Mouse (Mus musculus): ENCODE measurements around the gene Ncoa3.
"Not testable (repeated sequence)": the region's sequence is repeated elsewhere in the genome, so short reads cannot be mapped to it uniquely, and the experiment has no call there.

The Ncoa3 gene

DNA sequence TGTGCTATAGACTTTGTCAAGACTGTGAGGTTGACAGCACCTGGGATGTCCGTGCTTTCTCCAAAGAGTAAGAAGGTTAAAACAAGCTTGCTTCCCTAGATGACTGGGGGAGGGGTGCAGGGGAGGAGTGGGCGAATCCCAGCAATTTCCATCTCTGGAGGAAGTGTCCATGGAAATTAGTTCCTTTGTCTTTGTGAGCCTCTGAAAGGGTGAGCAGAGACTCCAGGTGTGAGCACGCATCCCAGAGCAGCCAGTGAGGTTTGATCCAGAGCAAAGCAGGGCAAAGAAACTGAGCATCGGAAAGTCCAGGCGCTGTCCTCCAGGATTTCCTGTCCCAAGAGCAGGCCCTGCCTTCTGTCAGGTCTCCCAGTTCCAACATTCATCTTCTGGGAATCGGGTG, 81.9 kb downstream of the Ncoa3 start:
- no peak for DNase-seq (ENCODE audit: low read depth, low spot score)

DNA sequence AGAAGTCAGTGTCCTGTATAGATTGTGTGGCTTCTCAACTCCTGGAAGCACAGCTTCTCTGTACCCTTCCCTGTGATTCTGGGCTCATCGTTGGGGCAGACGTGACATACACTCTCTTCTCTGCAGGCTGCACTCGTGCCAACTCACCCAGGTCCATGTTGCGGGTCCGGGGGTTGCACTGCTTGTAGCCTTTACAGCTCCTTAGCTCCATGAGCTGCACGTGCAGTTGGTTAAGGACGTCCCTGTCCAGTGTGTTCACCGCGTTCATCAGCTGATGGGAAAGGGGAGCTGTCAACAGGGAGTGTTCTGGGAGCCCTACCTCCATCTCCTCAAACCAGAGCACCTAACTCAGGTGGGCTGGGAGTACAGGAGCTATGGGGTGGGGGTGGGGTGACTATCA, 84.9 kb downstream of the Ncoa3 start:
- no peak for DNase-seq (ENCODE audit: low read depth, low spot score)

DNA sequence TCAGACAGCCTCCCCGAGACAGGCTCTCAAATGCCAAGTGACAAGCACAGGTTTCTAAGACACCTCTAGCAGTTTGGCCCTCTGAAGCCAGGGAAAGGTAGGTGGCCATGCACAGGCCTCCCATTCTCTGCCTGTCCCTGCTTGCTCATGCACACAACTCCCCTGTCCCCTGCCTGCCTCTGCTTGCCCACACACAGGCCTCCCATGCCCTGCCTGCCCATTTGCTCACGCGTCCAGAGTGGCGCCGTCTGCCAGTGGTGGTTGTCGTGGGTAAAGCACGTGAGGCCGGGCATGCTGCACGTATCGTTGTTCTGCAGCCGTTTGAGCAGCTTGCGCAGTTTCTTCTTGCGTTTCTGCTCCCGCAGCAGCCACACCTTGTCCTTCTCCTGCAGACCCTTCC, 86.8 kb downstream of the Ncoa3 start:
- DNase-seq (ENCODE audit: low read depth, low spot score) = no peak

- DNase-seq (ENCODE audit: low read depth, low spot score) = peak; percentile 40
Measured at GRCm38 (mm10) chr2:166079961-166080885, 87.8 kb downstream of the Ncoa3 start.

GRCm38 (mm10) chr2:166080967-166081750, 88.7 kb downstream of the Ncoa3 start:
- peak; percentile 33 for DNase-seq (ENCODE audit: low read depth, low spot score)

DNA sequence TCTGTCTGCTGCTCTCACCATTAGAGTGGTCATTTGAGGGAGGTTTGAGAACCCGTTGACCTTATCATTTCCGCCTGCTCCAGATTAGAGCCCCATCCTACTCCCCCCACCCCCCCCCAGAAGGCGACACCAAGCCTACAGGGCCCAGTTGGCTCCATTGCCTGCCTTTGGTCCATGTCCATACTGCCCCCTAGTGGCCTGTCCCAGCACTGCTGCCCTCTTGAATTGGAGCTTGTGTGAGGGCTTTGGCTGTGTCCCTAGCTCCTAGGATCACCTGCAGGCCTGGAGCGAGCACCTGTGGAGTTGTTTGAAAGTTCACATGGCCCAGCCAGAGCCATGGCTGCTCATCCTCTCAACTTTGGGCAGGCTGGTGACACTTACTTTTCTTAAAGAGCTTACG, 89.8 kb downstream of the Ncoa3 start:
- DNase-seq (ENCODE audit: low read depth, low spot score) = peak; percentile 81

- no peak for DNase-seq (ENCODE audit: low read depth, low spot score)
Measured at GRCm38 (mm10) chr2:166082661-166083060, 90.2 kb downstream of the Ncoa3 start.

DNA sequence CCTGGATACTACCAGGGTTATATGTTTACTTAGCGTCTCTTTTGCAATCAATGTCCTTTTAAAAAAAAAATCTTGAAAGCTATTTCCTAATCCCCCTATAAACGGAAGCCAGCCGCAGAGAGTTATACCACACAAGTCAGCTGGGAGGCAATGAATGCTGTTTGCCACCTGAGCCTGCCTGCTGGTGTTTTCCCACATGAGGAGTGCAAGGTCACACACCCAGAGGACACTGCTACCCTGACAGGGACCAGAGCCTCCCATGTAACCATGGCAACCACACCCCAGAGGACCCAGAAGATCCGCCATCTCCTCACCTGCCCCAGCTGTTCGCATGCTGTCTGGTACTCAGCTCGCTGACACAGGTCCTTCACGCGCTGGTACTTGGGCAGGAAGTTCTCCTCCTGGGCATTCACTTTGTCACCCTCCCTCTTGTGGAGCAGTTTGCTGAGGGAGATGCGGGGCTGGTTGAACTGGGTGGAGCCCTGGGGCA, 91.2 kb downstream of the Ncoa3 start:
- no peak for DNase-seq (ENCODE audit: low read depth, low spot score)

- no peak for DNase-seq (ENCODE audit: low read depth, low spot score)
Measured at GRCm38 (mm10) chr2:166084111-166084510, 91.7 kb downstream of the Ncoa3 start.

DNA sequence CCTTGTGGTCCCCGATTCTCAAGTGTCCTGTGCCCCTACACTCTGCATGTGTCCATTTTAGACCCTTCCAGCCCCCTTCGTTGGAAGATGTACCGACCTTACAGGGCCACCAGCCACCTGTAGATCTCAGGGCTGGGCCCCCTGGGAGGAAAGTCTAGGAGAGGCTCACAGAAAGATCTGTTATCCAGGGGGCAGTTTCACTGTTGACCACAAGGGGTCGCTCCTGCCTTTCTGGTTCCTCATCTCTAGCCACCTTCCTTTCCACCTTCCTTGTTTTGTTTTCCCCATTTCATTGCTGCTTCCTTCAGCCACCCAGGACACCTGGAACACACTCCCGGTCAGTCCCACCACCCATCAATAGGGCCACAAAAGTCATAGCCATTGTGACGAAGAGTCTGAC, 92.5 kb downstream of the Ncoa3 start:
- DNase-seq (ENCODE audit: low read depth, low spot score) = not testable (repeated sequence)

DNA sequence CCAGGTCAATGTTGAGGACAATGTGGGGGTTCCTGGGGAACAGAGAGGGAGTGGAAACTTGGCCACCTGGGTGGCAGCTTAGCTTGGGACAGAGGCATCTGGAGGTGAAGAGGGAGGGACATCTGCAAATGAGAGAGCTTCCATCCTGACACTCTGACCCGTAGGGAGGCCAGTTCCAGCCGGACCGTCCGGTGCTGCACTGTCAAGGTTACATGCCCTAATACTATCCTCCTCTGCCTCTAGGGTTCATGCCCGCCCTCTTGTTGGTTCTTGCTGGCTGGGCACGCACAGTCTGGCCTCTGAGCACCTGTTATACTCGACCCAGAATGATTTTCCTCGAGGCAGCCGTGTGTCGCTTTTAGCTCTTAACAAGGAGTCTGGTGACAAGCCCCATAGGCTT, 93.3 kb downstream of the Ncoa3 start:
- DNase-seq (ENCODE audit: low read depth, low spot score) = no peak

- no peak for DNase-seq (ENCODE audit: low read depth, low spot score)
Measured at GRCm38 (mm10) chr2:166086457-166087233, 94.2 kb downstream of the Ncoa3 start.

GRCm38 (mm10) chr2:166088991-166089390, 96.6 kb downstream of the Ncoa3 start:
- no peak for DNase-seq (ENCODE audit: low read depth, low spot score)

- no peak for DNase-seq (ENCODE audit: low read depth, low spot score)
Measured at GRCm38 (mm10) chr2:166090131-166090581, 97.7 kb downstream of the Ncoa3 start.

- no peak for DNase-seq (ENCODE audit: low read depth, low spot score)
Measured at GRCm38 (mm10) chr2:166091599-166091998, 99.2 kb downstream of the Ncoa3 start.

DNA sequence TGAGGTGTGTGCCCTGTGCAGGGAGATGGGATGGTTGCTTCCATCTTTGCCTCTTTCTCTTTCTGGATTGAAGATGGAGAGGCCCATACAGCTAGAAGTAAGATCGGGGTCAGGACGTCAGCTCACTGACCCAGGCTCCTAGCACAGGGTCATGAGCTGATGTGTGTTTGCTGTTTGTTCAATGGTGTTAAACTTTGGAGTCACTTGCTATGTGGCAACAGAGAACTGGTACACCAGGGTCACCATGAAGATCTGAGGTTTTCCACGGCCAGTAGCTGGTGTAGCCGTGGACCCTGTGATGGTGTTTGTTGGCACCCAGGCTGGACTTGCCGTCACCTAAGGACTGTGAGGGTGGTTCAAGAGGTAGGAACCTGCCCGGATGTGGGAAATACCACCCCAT, 100.0 kb downstream of the Ncoa3 start:
- DNase-seq (ENCODE audit: low read depth, low spot score) = no peak

DNA sequence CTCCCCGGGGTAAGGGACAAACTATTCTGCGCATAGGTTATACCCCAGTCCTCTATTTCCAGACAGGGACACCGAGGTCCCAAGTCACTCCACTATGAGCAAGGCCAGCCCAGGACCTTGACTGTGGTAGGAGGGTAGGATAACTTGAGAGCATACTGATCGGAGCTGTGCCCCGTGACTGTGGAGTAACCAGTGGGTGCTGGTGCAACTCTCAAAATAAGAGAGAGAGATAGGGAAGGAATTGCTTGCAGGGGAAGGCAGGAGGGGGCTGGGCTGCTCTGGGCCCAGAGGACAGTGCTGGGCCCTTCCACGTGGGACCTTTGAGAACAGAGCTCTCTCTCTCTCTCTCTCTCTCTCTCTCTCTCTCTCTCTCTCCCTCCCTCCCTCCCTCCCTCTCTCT, 103.9 kb downstream of the Ncoa3 start:
- no peak for DNase-seq (ENCODE audit: low read depth, low spot score)

GRCm38 (mm10) chr2:166096834-166097233, 104.4 kb downstream of the Ncoa3 start:
- no peak for DNase-seq (ENCODE audit: low read depth, low spot score)

DNA sequence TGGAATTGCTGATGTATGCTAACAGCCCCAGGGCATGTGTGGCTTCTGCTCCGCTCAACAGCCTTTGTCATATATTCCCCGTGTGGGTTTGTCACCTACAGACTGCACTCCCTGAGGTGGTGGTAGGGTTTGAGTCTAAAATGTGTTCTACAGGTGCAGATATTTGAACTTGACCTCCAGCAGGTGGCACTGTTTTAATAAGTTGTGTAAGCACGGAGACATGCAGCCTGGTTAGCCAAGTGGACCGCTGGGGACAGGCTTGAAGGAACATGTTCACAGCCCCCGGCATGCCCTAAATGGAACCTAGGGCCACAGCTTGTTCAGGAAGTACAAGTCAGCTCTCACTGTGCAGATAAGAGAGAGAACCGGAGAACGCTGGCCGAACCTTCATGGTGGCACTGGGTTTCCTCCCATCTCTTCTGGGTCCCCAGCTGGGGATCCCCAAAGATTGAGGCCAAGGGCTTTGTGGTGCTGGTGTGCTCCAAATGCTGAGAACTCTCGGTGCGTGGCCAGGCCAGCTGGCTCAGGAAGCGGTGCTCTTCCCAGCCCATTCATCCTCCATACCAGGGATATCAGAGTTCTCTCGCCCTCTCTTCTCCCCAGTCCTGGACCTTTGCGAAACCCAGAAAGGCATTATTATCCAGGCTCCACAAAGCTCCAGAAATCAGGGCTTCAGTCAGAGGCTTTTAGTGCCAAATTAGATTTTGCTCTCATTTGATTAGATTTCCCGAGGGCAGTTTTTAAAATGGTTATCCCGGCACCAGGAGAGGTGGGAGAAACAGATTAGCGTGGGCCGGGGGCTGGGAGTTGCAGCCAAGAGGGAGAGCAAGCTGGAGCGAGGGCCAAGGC, 105.2 kb downstream of the Ncoa3 start:
- peak; percentile 67 for DNase-seq (ENCODE audit: low read depth, low spot score)

- DNase-seq (ENCODE audit: low read depth, low spot score) = no peak
Measured at GRCm38 (mm10) chr2:166098292-166098933, 106.0 kb downstream of the Ncoa3 start.

All from brain, adult 2 months (tissue).